Mouse (Mus musculus) spleen, postnatal 4 days (tissue): ENCODE results near the gene Fgfr2.

ENCODE experiments used
- DNase-seq, 2 experiments: peaks; one replicate each; pipeline ENCODE4 v3.0.0; 2022; ENCODE audit warnings: low spot score in 2 of 2

Fgfr2 gene

GRCm38 (mm10) chr7:132088181-132088580, 1035.0 kb downstream of the Fgfr2 start:
- DNase-seq: no peak

DNA sequence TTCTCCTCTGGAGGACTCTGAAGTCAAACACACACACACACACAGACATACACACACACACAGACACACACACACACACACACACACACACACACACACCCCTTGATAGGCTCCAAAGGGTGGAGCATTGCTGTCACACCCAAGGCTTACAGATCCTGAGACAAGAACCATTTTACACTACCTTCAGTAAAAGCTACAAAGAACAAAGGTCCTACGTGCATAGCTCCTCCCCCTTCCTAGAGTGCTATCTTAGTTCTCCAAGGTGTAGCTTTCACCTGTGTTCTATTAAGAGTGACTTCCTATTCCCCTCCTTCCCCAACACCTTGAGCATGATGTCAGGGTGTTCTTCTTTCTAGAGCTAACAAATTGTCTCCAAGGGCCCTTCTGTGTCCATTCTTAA, 1047.3 kb downstream of the Fgfr2 start:
- no peak for DNase-seq

DNA sequence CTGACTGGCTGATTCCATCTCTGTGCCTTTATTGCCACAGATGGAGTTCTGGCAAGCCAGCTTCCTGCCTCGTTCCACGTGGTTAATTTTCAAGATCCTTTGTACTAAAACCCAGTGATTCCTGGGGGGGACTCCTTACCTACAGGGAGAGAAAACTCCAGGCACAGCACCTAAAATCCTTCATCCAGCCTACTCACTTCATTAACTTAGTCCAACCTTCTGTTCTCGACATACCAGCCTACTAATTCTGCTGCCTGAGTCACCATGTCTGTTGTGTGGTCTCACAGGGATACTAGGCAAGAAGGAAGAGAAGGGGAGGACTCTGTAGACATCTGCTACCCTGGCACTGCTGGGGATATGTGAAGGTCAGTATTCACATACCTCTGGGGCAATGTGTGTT, 1048.6 kb downstream of the Fgfr2 start:
- DNase-seq: no peak

DNA sequence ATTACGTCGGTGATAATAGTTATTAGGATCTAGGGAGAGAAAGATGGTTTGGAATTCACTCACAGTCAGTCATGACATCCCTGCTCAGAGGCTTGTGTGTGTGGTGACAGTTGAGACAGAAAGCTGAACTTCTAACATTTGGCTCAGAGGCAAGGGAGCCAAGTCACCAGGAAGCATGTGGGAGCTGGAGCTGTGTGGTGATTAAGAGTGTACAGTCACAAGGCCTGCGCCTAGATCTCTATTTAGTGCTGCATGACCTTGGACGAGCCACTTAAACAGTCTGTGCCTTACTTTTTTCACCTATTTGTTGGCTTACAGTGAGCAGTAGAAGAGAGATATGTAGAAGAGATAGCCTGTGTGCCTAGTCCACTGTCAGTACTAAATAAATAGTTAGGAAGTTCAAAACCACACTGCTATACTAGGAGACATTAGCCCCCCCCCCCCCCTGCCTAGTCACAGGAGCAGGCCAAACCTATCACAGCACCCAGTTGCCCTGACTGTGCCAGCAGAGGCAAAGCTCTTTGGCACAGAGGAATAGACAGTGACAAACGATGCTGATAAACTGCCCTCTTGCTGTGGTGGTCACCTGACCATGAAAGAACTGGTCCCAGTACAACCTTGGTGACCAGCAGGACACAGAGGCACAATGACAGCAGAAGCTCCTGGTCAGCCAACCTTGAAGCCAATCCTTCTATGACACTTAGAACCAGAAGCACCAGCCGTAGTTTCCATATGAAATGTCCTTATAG, 1052.1 kb downstream of the Fgfr2 start:
- DNase-seq: no peak

- DNase-seq: no peak
Measured at GRCm38 (mm10) chr7:132067951-132068350, 1055.2 kb downstream of the Fgfr2 start.

- DNase-seq: no peak
Measured at GRCm38 (mm10) chr7:132067511-132067910, 1055.6 kb downstream of the Fgfr2 start.

GRCm38 (mm10) chr7:132060116-132060515, 1063.0 kb downstream of the Fgfr2 start:
- no peak for DNase-seq

DNA sequence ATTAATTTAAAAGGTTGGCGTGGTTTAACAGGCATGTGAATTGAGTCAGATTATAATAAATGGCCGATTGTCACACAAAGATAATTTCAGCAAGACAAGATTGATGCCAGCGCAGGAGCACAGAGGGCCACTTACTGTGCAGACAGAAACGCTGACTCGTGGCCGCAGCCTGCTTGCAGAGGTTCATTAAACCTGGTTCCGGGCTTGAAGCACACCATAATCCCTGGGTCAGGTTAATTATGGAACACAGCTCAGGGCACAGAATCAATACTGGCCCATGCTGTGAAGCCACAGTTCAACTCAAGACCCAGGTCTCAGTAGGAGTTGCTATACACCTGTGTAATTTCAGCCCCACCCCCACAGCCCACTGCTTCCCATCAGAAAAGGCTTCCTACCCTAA, 1066.6 kb downstream of the Fgfr2 start:
- DNase-seq: no peak

DNA sequence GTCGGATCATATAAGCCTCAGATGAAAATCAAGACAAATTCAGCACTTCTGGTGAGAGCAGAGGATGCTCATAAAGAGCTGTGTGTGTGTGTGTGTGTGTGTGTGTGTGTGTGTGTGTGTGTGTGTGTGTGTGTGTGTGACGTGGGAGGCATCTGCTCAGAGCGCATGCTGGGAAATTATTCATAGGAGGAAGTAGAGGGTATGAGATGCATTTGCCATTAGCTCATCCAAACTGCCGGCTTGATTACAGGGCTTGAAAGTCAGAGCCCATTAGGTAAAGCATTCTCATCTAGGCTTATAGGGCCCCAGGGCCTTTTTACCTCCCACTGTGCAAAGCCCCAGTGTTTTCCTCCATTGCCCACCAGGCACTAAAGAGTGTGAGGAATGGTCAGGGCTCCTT, 1076.5 kb downstream of the Fgfr2 start:
- no peak for DNase-seq

DNA sequence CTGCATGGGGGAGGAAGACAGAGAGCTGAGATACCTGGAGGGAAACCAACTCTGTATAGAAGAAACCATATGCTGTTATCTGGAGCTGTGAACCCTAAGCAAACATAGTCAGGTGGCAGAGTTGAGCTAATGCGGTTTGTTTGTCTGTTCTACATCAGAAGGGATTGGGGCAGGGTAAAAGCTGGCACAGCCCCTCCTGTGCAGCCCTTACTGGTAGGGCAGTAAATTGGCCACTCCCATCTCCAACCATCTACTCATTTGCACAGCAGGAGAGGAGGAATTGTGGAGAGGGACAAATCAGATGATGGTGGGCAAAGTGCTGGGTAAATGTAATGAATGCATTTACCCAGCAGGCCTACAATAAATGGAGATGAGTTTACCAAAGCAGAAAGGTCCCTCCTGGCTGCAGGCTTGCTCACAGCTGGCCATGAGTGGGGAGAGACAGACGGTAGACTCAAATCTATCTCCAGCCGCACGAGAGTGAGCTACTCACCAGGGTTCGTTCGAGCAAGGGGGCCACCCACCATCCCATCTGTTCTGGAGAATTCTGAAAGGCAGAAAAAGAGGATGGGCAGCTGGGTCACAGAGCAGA, 1091.1 kb downstream of the Fgfr2 start:
- DNase-seq: no peak

- no peak for DNase-seq
Measured at GRCm38 (mm10) chr7:132026671-132027070, 1096.5 kb downstream of the Fgfr2 start.

DNA sequence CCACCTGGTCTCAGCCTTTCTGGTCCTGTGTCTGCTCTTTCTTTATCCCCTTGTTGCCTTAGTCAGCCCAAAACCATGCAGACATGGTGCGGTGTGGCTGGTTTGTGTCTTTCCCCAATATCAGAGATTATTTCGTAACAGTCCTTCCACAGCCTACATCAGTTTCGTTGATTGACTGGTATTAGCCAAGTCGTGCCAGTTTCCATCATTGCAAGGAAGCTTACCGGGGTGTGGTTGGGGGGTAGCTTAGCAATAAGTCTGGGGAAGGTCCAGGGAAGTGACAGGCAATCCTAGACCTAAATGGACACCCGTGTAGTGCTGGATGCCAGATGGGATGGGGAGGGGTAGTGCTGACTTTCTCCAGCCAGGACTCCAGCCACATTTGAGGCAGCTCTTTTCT, 1097.6 kb downstream of the Fgfr2 start:
- no peak for DNase-seq

GRCm38 (mm10) chr7:132015933-132016332, 1107.2 kb downstream of the Fgfr2 start:
- DNase-seq: no peak

GRCm38 (mm10) chr7:132015193-132015592, 1108.0 kb downstream of the Fgfr2 start:
- DNase-seq: no peak

GRCm38 (mm10) chr7:132013970-132014369, 1109.2 kb downstream of the Fgfr2 start:
- no peak for DNase-seq

- no peak for DNase-seq
Measured at GRCm38 (mm10) chr7:132012969-132013679, 1110.0 kb downstream of the Fgfr2 start.

- no peak for DNase-seq
Measured at GRCm38 (mm10) chr7:132009002-132009401, 1114.1 kb downstream of the Fgfr2 start.

- no peak for DNase-seq
Measured at GRCm38 (mm10) chr7:132005996-132006696, 1117.0 kb downstream of the Fgfr2 start.

GRCm38 (mm10) chr7:131992873-131993272, 1130.3 kb downstream of the Fgfr2 start:
- no peak for DNase-seq

GRCm38 (mm10) chr7:131992226-131992625, 1130.9 kb downstream of the Fgfr2 start:
- no peak for DNase-seq

DNA sequence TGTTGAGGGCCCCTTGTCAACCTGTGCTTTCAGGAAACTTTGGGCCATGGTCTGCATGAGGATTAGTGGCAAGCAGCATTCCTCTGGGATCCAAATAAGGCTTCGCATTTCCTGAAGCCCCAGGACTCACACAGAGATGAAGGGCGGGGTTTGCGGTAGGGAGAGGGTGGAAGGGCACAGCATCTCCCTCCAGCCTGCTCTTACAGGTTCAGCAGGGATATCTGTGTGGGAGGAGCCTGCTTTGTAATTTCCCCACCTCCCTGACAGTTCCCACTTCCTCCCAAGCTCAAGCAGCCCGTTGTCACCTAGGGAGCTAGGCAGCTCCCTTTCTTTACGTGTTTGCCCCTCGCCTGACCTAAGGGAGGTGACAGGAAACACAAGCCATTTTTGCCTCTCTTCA, 1134.1 kb downstream of the Fgfr2 start:
- DNase-seq: no peak

DNA sequence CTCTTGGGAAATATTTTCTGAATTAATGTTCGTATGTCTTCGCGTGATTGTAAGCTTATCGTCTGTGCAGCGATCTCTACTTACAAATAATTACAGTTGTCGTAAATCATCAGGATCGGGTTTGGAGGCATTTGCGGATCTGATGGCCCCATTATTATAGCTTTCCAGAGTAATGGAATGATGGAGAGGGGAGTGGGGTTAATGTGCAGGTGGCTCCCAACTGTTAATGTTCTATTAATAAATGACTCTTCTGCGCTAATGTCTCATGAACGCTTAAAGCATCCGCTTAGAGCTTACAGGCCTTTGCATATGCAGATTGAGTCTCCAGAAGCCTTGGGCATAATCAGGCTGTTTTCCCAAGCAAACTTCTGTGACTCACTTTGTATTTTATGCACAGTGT, 1144.5 kb downstream of the Fgfr2 start:
- no peak for DNase-seq
